Mouse (Mus musculus): ENCODE data around the gene Tmem121b.

- TF ChIP-seq CTCF (IDR thresholded peaks at IDR 0.05; ENCODE audit: low read depth) (no peak), EP300 (IDR thresholded peaks at IDR 0.05; ENCODE audit: low read depth) (no peak)
Observed at GRCm38 (mm10) chr6:120472455-120473140, 21.0 kb downstream of the Tmem121b start.
